Mouse (Mus musculus): ENCODE data around the gene Sept9. TPM values are rescaled to one million over a fixed set of nuclear protein-coding genes. Genes with fewer than 3 reads are reported as not detected.

Sept9 gene
- polyA plus RNA-seq, 1 experiment = 13.3 TPM

DNA sequence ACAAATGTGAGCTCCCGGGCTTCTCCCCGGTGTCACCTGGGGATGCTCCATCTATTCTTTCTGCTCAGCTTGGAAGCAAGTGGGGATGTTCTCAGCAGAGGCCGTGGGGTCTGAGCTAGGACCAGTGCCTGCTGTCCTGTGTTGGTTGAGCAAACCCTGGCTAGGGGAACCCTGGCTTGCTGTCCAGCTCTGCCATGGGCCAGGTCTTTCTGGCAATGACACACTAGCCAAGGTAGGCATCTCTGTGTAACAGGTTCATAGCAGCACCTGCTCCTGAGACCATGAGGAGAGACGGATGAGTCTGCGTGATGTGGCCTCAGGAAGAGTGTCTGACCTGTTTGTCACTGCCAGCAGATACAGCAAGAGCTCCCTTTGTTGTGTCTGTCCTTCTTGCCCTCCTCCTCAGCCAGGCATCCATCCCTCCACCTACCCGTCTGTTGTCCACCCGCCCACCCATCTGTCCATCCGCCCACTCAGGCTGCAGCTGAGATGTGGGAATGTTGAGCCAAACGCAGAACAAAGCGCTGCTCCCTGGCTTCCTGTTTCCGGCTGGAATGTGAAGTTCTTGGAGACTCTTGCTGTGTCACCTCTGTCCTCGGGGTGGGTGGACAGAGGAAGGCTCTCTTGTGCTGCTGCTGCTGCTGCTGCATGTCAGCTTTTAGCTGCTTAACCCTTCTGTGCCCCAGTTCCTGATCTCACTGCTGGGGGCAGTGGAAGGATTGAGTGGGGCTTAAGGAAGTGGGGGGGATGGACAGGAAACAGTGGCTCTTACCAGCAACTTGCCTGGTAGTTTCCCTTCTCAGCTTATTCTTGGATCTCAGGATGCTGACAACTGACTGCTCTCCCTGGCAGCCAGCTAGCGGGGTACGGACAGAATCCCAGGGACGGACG, 117.2 kb downstream of the Sept9 start:
- Histone ChIP-seq H3K27ac (ENCODE audit: insufficient read depth, low read length) (no peak overlapping the region), H3K27me3 (ENCODE audit: control insufficient read depth, insufficient read depth, low read length) (no peaks in the 10 kb centered on the region), H3K4me3 (replicated peaks; ENCODE audit: insufficient read depth, low read depth, low read length) (no peak overlapping the region), H3K4me1 (ENCODE audit: control insufficient read depth, insufficient read depth, low read length) (peaks cover 19% of the 10 kb centered on the region)
- peak in 1 of 2 experiments; percentile 46 for DNase-seq
- 21% methylated on average over 16 of the region's 16 CpGs for WGBS
- TF ChIP-seq POLR2A (IDR thresholded peaks at IDR 0.05; ENCODE audit: borderline replicate concordance, insufficient read depth, low read length) (no peak), CTCF (IDR thresholded peaks at IDR 0.05; ENCODE audit: borderline replicate concordance, insufficient read depth, low read depth, low read length) (no peak)

DNA sequence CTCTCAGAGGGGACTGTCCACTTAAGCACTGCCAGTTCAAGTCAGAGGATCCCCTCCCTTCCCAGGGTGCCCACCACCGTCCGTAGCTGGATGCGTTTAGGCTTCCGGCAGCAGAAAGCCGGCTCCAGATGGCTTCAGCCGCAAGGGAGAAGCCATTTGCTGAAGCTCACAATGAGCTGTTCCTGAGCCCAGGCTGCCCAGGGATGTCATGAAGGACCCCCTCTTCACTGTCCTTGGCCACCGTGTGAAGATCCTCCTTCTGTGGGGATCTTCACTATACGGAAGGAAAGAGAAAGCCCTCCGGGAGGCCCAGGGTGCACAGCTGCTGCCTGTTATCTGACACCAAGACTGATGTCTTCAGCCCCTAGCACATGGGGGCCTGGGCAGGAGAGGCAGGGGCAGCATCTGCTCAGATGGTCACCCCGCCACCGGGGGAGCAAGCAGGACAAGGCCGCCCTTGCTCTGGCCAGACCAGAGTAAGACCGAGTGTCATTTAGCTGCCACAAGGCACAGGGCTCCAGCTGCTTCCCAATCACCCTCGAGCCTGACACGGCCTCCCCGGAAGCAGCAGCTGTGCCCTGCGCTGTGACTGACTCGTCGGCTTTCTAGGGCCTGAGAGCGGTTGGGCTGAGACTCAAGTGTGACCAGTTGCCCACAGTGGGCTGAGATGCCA, 118.1 kb downstream of the Sept9 start:
- H3K27ac ChIP-seq (ENCODE audit: insufficient read depth, low read length) = no peak overlapping the region
- DNase-seq = no peak
- WGBS = 45% methylated on average over 20 of the region's 20 CpGs
- TF ChIP-seq CTCF (IDR thresholded peaks at IDR 0.05; ENCODE audit: borderline replicate concordance, insufficient read depth, low read depth, low read length) (no peak), POLR2A (IDR thresholded peaks at IDR 0.05; ENCODE audit: borderline replicate concordance, insufficient read depth, low read length) (no peak)
- H3K4me1 ChIP-seq (ENCODE audit: control insufficient read depth, insufficient read depth, low read length) = peaks cover 18% of the 10 kb centered on the region
- no peak overlapping the region for H3K4me3 ChIP-seq (replicated peaks; ENCODE audit: insufficient read depth, low read depth, low read length)
- no peaks in the 10 kb centered on the region for H3K27me3 ChIP-seq (ENCODE audit: control insufficient read depth, insufficient read depth, low read length)

DNA sequence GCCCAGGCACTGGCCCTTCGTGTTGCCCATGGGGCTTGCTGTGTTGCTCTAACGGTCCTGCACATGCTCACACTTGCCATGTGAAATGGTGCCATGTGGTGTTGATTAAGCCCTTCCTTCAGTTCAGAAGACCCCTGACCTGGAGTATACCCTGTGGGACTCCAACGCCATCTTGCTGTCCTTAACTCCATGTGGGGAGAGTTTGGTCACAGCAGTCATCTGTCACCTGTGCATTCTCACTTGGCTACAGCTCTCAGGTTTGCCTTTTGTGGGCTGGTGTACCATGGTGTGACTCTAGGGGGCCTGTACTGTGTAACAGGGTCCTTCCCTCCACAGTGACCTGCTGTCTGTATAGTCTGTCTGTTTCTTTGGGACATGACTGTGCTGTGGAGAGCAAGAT, 118.7 kb downstream of the Sept9 start:
- no peak overlapping the region for H3K4me3 ChIP-seq (replicated peaks; ENCODE audit: insufficient read depth, low read depth, low read length)
- H3K27me3 ChIP-seq (ENCODE audit: control insufficient read depth, insufficient read depth, low read length) = no peaks in the 10 kb centered on the region
- no peak overlapping the region for H3K27ac ChIP-seq (ENCODE audit: insufficient read depth, low read length)
- peaks cover 18% of the 10 kb centered on the region for H3K4me1 ChIP-seq (ENCODE audit: control insufficient read depth, insufficient read depth, low read length)
- DNase-seq = no peak
- WGBS = 87% methylated on average over 3 of the region's 3 CpGs
- TF ChIP-seq CTCF (IDR thresholded peaks at IDR 0.05; ENCODE audit: borderline replicate concordance, insufficient read depth, low read depth, low read length) = no peak

DNA sequence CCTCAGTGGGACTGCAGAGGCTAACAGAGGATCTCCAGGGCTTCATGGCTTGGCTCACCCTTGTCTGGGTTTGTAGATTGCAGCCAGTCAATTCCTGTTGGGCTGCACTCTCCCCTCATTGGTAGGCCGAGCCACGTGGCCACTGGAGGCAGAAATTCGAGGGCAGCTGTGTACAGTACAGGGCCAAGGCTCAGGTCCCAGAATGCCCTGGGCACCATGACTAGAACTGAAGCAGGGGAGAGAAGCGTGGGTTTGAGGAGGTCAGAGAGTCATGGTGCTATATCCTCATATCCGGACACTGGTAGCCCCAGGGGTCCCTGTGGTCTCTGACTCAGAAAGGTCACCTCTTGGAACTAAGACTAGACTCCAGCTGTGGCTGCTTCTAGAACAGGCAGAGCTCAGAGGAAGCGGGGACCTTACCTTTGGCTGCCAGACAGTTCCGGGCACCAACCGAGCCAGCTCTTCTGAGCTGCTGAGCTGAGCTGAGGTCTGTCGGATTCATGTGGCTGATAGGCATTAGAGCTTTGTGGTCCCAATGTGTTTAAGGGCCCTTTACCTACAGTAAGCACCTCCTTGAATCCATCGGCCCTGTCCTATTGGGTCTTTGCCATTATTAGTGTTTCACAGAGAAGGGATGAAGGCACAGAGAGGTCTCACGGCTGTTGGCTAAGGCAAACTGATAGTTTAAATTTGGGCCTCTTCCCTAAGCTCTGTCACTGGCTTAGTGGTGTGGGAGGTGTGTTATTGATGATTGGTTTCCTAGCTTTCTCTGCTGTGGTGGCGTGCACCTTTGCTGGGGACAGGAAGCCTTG, 119.5 kb downstream of the Sept9 start:
- WGBS = 76% methylated on average over 12 of the region's 12 CpGs
- no peak overlapping the region for H3K4me3 ChIP-seq (replicated peaks; ENCODE audit: insufficient read depth, low read depth, low read length)
- H3K4me1 ChIP-seq (ENCODE audit: control insufficient read depth, insufficient read depth, low read length) = peaks cover 18% of the 10 kb centered on the region
- no peak overlapping the region for H3K27ac ChIP-seq (ENCODE audit: insufficient read depth, low read length)
- no peaks in the 10 kb centered on the region for H3K27me3 ChIP-seq (ENCODE audit: control insufficient read depth, insufficient read depth, low read length)
- no peak for DNase-seq
- TF ChIP-seq CTCF (IDR thresholded peaks at IDR 0.05; ENCODE audit: borderline replicate concordance, insufficient read depth, low read depth, low read length) = no peak
- no peak for TF ChIP-seq POLR2A (IDR thresholded peaks at IDR 0.05; ENCODE audit: borderline replicate concordance, insufficient read depth, low read length)

DNA sequence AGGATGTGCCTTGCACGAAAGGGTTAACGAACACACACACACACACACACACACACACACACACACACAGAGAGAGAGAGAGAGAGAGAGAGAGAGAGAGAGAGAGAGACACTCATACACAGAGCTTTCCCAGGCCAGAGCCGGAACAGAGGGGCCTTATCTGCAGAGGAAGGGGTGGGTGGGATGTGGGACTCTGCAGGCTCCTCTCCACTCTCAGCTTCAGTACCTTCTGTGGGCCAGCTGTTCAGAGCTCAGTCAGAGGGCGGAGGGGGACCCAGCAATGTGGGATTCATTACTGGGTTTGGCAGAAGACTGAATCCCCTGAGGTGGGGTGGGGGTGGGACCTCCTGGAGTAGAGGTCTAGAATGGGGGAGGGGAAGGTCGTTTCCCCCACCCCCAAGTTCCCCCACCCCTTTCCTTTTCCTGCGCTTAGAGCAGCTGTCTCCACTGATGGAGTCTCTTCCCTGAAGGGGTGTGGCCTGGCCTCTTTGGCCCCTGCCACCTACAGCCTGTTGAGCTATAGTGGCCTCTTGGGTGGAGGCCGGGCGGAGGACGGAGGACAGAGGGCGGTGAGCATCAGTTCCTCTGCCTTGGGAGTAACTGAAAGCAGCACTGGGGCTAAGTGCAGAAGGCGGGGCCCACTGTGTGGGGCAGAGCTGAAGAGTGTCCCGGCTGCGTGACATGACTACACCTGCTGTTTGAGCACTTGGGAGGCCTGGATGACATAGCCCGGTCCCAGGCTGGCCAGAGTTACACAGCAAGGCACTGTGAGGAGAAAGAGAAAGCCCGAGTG, 120.3 kb downstream of the Sept9 start:
- no peak overlapping the region for H3K4me3 ChIP-seq (replicated peaks; ENCODE audit: insufficient read depth, low read depth, low read length)
- TF ChIP-seq POLR2A (IDR thresholded peaks at IDR 0.05; ENCODE audit: borderline replicate concordance, insufficient read depth, low read length) (no peak), CTCF (IDR thresholded peaks at IDR 0.05; ENCODE audit: borderline replicate concordance, insufficient read depth, low read depth, low read length) (no peak)
- no peaks in the 10 kb centered on the region for H3K27me3 ChIP-seq (ENCODE audit: control insufficient read depth, insufficient read depth, low read length)
- 68% methylated on average over 14 of the region's 15 CpGs for WGBS
- no peak for DNase-seq
- peaks cover 18% of the 10 kb centered on the region for H3K4me1 ChIP-seq (ENCODE audit: control insufficient read depth, insufficient read depth, low read length)
- no peak overlapping the region for H3K27ac ChIP-seq (ENCODE audit: insufficient read depth, low read length)

DNA sequence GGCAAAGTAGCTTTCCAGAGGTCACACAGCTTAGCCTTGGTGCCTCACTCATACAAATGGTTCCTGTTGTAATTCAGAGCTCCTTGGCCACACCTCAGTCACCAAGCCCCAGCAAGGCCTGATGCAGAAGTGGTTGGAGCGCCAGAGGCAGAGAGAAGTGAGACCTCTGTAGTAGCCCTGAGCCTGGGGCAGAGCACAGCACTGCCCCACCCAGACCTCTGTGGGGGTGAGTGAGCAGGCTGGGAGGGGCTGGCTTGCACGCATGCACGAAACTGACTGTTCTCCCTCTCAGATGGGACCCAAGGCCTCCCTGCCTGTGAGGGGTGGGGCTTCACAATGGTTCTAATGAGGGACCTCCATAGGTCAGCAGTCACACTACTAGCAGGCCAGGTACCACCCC, 121.0 kb downstream of the Sept9 start:
- WGBS = 86% methylated on average over 3 of the region's 3 CpGs
- peaks cover 18% of the 10 kb centered on the region for H3K4me1 ChIP-seq (ENCODE audit: control insufficient read depth, insufficient read depth, low read length)
- H3K27me3 ChIP-seq (ENCODE audit: control insufficient read depth, insufficient read depth, low read length) = no peaks in the 10 kb centered on the region
- no peak overlapping the region for H3K4me3 ChIP-seq (replicated peaks; ENCODE audit: insufficient read depth, low read depth, low read length)
- H3K27ac ChIP-seq (ENCODE audit: insufficient read depth, low read length) = no peak overlapping the region
- no peak for DNase-seq
- TF ChIP-seq POLR2A (IDR thresholded peaks at IDR 0.05; ENCODE audit: borderline replicate concordance, insufficient read depth, low read length) (no peak), CTCF (IDR thresholded peaks at IDR 0.05; ENCODE audit: borderline replicate concordance, insufficient read depth, low read depth, low read length) (no peak)

All from cerebellum, adult 2 months (tissue).